Mouse (Mus musculus) adrenal gland, adult 2 months (tissue): ENCODE data around the gene Tmem106c. TPM values are rescaled to one million over a fixed set of nuclear protein-coding genes. Genes with fewer than 3 reads are reported as not detected.

ENCODE experiments used
- DNase-seq: peaks from one replicate; pipeline ENCODE4 v3.0.0; 2021
- polyA plus RNA-seq: library from polyadenylated mRNA; depleted of rRNA; stranded (reverse); fragments of >200 nt; gene quantifications from 2 replicates; pipeline ENCODE4 v1.2.3, GENCODE M21; 2012; rRNA removed
- total RNA-seq, 2 experiments: library from RNA; stranded (reverse); gene quantifications; 2 replicates each; pipeline ENCODE4 v1.2.3; 2021

The Tmem106c gene
- total and polyA plus RNA-seq, 3 experiments = 45.4 to 54.2 (median 51.5) TPM

- DNase-seq = no peak
Measured at GRCm38 (mm10) chr15:97999991-98000390, 36.0 kb downstream of the Tmem106c start.

GRCm38 (mm10) chr15:98001321-98002112, 37.5 kb downstream of the Tmem106c start:
- no peak for DNase-seq

GRCm38 (mm10) chr15:98002113-98002990, 38.4 kb downstream of the Tmem106c start:
- DNase-seq = no peak

GRCm38 (mm10) chr15:98002991-98003821, 39.2 kb downstream of the Tmem106c start:
- no peak for DNase-seq

GRCm38 (mm10) chr15:98003822-98004739, 40.1 kb downstream of the Tmem106c start, which contains the start of gene Col2a1:
Col2a1 (minus strand) TSS chr15:98004695.
- DNase-seq = peak; percentile 30

GRCm38 (mm10) chr15:98004740-98005159, 40.8 kb downstream of the Tmem106c start:
- DNase-seq = no peak

- no peak for DNase-seq
Measured at GRCm38 (mm10) chr15:98005181-98005580, 41.2 kb downstream of the Tmem106c start.

GRCm38 (mm10) chr15:98012810-98013209, 48.8 kb downstream of the Tmem106c start:
- no peak for DNase-seq

- DNase-seq = no peak
Measured at GRCm38 (mm10) chr15:98017925-98018324, 53.9 kb downstream of the Tmem106c start.

GRCm38 (mm10) chr15:98019047-98019446, 55.0 kb downstream of the Tmem106c start:
- no peak for DNase-seq

Other genes with a start within 250 kb of the Tmem106c start
- under 1 TPM; 0.35 to 0.66 TPM for gene Endou, start 232.9 kb upstream of the Tmem106c start, total RNA-seq
- 0.38 and 0.66 TPM in 2 replicates for gene Endou, start 232.9 kb upstream of the Tmem106c start, polyA plus RNA-seq
- 10 to 100 TPM; 13.4 to 18.6 TPM for gene Rapgef3, start 196.2 kb upstream of the Tmem106c start, total RNA-seq
- gene Rapgef3, start 196.2 kb upstream of the Tmem106c start, polyA plus RNA-seq = 44.5 and 52.6 TPM in 2 replicates
- gene Slc48a1, start 185.7 kb upstream of the Tmem106c start, total RNA-seq = 100 to 1,000 TPM; 116 to 158 TPM
- gene Slc48a1, start 185.7 kb upstream of the Tmem106c start, polyA plus RNA-seq = 204 and 217 TPM in 2 replicates
- gene Hdac7, start 119.7 kb upstream of the Tmem106c start, total RNA-seq = 10 to 100 TPM; 52.5 to 65.1 TPM
- gene Hdac7, start 119.7 kb upstream of the Tmem106c start, polyA plus RNA-seq = 256 and 263 TPM in 2 replicates
- 10 to 100 TPM in 1 of 2 experiments, 1 to 10 TPM in 1; 6.6 to 17.1 TPM for gene Vdr, start 53.6 kb upstream of the Tmem106c start, total RNA-seq
- gene Vdr, start 53.6 kb upstream of the Tmem106c start, polyA plus RNA-seq = 2.7 and 5.8 TPM in 2 replicates
- not detected for gene Col2a1, start 40.5 kb downstream of the Tmem106c start, total RNA-seq
- gene Col2a1, start 40.5 kb downstream of the Tmem106c start, polyA plus RNA-seq = 0.03 TPM in 2 replicates
- 10 to 100 TPM; 46.1 to 73.6 TPM for gene Pfkm, start 128.4 kb downstream of the Tmem106c start, total RNA-seq
- gene Pfkm, start 128.4 kb downstream of the Tmem106c start, polyA plus RNA-seq = 30.0 and 33.5 TPM in 2 replicates
- gene Senp1, start 129.5 kb downstream of the Tmem106c start, total RNA-seq = 10 to 100 TPM; 15.7 to 16.5 TPM
- 4.1 and 5.1 TPM in 2 replicates for gene Senp1, start 129.5 kb downstream of the Tmem106c start, polyA plus RNA-seq
- gene Asb8, start 201.4 kb downstream of the Tmem106c start, total RNA-seq = 10 to 100 TPM; 37.3 to 43.0 TPM
- gene Asb8, start 201.4 kb downstream of the Tmem106c start, polyA plus RNA-seq = 25.3 and 28.5 TPM in 2 replicates
- gene Ccdc184, start 203.0 kb downstream of the Tmem106c start, total RNA-seq = under 1 TPM; 0.75 to 0.90 TPM
- gene Ccdc184, start 203.0 kb downstream of the Tmem106c start, polyA plus RNA-seq = 1.0 and 1.5 TPM in 2 replicates
- gene Olfr288, start 231.3 kb downstream of the Tmem106c start, total RNA-seq = not detected
- not detected in 2 replicates for gene Olfr288, start 231.3 kb downstream of the Tmem106c start, polyA plus RNA-seq